Mouse (Mus musculus): ENCODE data around the gene Cped1.

GRCm38 (mm10) chr6:22277941-22278340 lies 292.2 kb downstream of the Cped1 start:
- TF ChIP-seq CTCF (IDR thresholded peaks at IDR 0.05) (no peak), EP300 (IDR thresholded peaks at IDR 0.05; ENCODE audit: insufficient read depth, low read depth, low read length) (no peak), POLR2A (IDR thresholded peaks at IDR 0.05; ENCODE audit: insufficient read depth, low read depth, low read length) (no peak)

Data from heart, adult 2 months (tissue).